Mouse (Mus musculus) MEL (cell line): Measurements from ENCODE around the gene Nisch. TPM values are rescaled to one million over a fixed set of nuclear protein-coding genes. Genes with fewer than 3 reads are reported as not detected.
A peak's percentile ranks its signal among the peaks of the same experiment; 100 is the strongest.

Experiments used
- DNase-seq: peaks from one replicate; pipeline ENCODE4 v3.0.0; 2011; ENCODE audit warnings: low read depth, low spot score
- H3K27ac ChIP-seq: 2 replicates; pipeline ENCODE4 v1.5.1; 2012; ENCODE audit warnings: low read depth, mild to moderate bottlenecking, control low read depth, low read length, moderate library complexity; ENCODE audit not compliant: control insufficient read depth
- H3K27me3 ChIP-seq, 2 experiments: fragments of 150-350 bp in 1 of 2; sonication (generic) in 1 of 2; 2 replicates each; pipeline ENCODE4 v1.6.1; 2012; ENCODE audit warnings: low read length in 2 of 2, mild to moderate bottlenecking in 2 of 2, improper control_type of control experiment in 1 of 2, moderate library complexity in 1 of 2; ENCODE audit not compliant: insufficient read depth in 2 of 2, control insufficient read depth in 1 of 2
- H3K36me3 ChIP-seq, 2 experiments: 2 replicates each; pipeline ENCODE4 v1.6.1; 2012 to 2014; ENCODE audit warnings: low read length in 2 of 2, improper control_type of control experiment in 1 of 2, inconsistent platforms in 1 of 2, mild to moderate bottlenecking in 1 of 2; ENCODE audit not compliant: insufficient read depth in 2 of 2, control insufficient read depth in 1 of 2
- H3K4me1 ChIP-seq, 2 experiments: fragments of 150-350 bp in 1 of 2; sonication (generic) in 1 of 2; 2 replicates each; pipeline ENCODE4 v1.6.1; 2012; ENCODE audit warnings: low read length in 2 of 2, improper control_type of control experiment in 1 of 2, mild to moderate bottlenecking in 1 of 2; ENCODE audit not compliant: insufficient read depth in 2 of 2, control insufficient read depth in 1 of 2
- H3K4me3 ChIP-seq, 2 experiments: fragments of 150-350 bp in 1 of 2; sonication (generic) in 1 of 2; 2 replicates each; pipeline ENCODE4 v1.5.1; 2012; ENCODE audit warnings: low read depth in 2 of 2, low read length in 2 of 2, mild to moderate bottlenecking in 2 of 2, moderate library complexity in 2 of 2, control low read depth in 1 of 2, improper control_type of control experiment in 1 of 2; ENCODE audit not compliant: control insufficient read depth in 1 of 2, insufficient read depth in 1 of 2
- H3K79me2 ChIP-seq: 2 replicates; pipeline ENCODE4 v1.6.1; 2012; ENCODE audit warnings: mild to moderate bottlenecking, low read length, moderate library complexity; ENCODE audit not compliant: control insufficient read depth, poor library complexity, insufficient read depth
- H3K9ac ChIP-seq: 2 replicates; pipeline ENCODE4 v1.6.1; 2012; ENCODE audit warnings: low read depth, mild to moderate bottlenecking, control low read depth, low read length, moderate library complexity; ENCODE audit not compliant: control insufficient read depth, poor library complexity, severe bottlenecking
- H3K9me3 ChIP-seq: fragments of 150-350 bp; sonication (generic); replicated peaks from 2 replicates; pipeline ENCODE4 v1.6.1; 2012; ENCODE audit warnings: mild to moderate bottlenecking, low read length, improper control_type of control experiment, moderate library complexity; ENCODE audit not compliant: insufficient read depth
- ELF1 ChIP-seq: IDR thresholded peaks from 2 replicates; pipeline ENCODE4 v1.6.1; 2014; ENCODE audit warnings: low read depth, mild to moderate bottlenecking, inconsistent platforms, low read length, improper control_type of control experiment, moderate library complexity
- GATA1 ChIP-seq: IDR thresholded peaks from 2 replicates; pipeline ENCODE4 v1.6.1; 2011; ENCODE audit warnings: low read depth, low read length, improper control_type of control experiment
- NRF1 ChIP-seq: IDR thresholded peaks from 2 replicates; pipeline ENCODE4 v1.6.1; 2014; ENCODE audit warnings: low read depth, mild to moderate bottlenecking, inconsistent platforms, low read length, improper control_type of control experiment, moderate library complexity; ENCODE audit not compliant: poor library complexity, insufficient read depth, severe bottlenecking
- POLR2AphosphoS2 ChIP-seq: IDR thresholded peaks from 2 replicates; pipeline ENCODE4 v1.6.1; 2011; ENCODE audit warnings: low read length, improper control_type of control experiment
- polyA plus RNA-seq, 2 experiments: library from polyadenylated mRNA; stranded (reverse) in 1 of 2; unstranded in 1 of 2; fragments of >175 nt in 1 of 2; fragments of >200 nt in 1 of 2; gene quantifications; 2 replicates each; pipeline versions ENCODE4 v1.2.1 to v1.2.4; 2012; ENCODE audit warnings: low replicate concordance in 2 of 2, low read depth in 1 of 2; ENCODE audit not compliant: insufficient read length in 2 of 2, insufficient read depth in 1 of 2, missing spikeins in 1 of 2
- total RNA-seq: library from RNA; depleted of rRNA; stranded (reverse); fragments of 300-350 nt; gene quantifications from 2 replicates; pipeline ENCODE4 v1.2.3, GENCODE M21; 2012; rRNA removed

The Nisch gene
- total and polyA plus RNA-seq, 3 experiments: 53.0 to 154 TPM; not detected in 1

- H3K9ac ChIP-seq: no peak overlapping the region
- no peaks in the 10 kb centered on the region for H3K9me3 ChIP-seq
- H3K36me3 ChIP-seq: peaks cover 6% of the 10 kb centered on the region in 2 experiments
- TF ChIP-seq NRF1: no peak
- 0 out of 2 replicates have a peak, but pooled peaks have one; percentile 3 for TF ChIP-seq GATA1
- TF ChIP-seq ELF1: no peak
- TF ChIP-seq POLR2AphosphoS2: no peak
- DNase-seq: peak; percentile 64
- peaks cover 19% of the 10 kb centered on the region for H3K79me2 ChIP-seq
- peaks cover 3 to 27% of the 10 kb centered on the region in 2 experiments for H3K4me1 ChIP-seq
- no peaks in the 10 kb centered on the region for H3K27me3 ChIP-seq
- H3K4me3 ChIP-seq: no peak overlapping the region
- H3K27ac ChIP-seq: no peak overlapping the region
These were observed 91.4 kb downstream of the Nisch start for GRCm38 (mm10) chr14:31125106-31126075.

Other genes starting within 250 kb of the Nisch start
- gene Glt8d1, start 215.5 kb downstream of the Nisch start, total RNA-seq: 14.7 and 15.6 TPM in 2 replicates
- 10 to 100 TPM in 1 of 2 experiments, not detected in 1; 19.2 TPM for gene Glt8d1, start 215.5 kb downstream of the Nisch start, polyA plus RNA-seq
- 165 and 208 TPM in 2 replicates for gene Spcs1, start 215.3 kb downstream of the Nisch start, total RNA-seq
- gene Spcs1, start 215.3 kb downstream of the Nisch start, polyA plus RNA-seq: 100 to 1,000 TPM; 188 to 419 TPM
- gene Pbrm1, start 197.8 kb downstream of the Nisch start, total RNA-seq: 28.7 and 31.1 TPM in 2 replicates
- 10 to 100 TPM; 32.4 to 62.0 TPM for gene Pbrm1, start 197.8 kb downstream of the Nisch start, polyA plus RNA-seq
- gene Gnl3, start 197.8 kb downstream of the Nisch start, total RNA-seq: 217 and 257 TPM in 2 replicates
- gene Gnl3, start 197.8 kb downstream of the Nisch start, polyA plus RNA-seq: 100 to 1,000 TPM; 151 to 332 TPM
- 78.8 and 122 TPM in 2 replicates for gene Smim4, start 88.0 kb downstream of the Nisch start, total RNA-seq
- gene Smim4, start 88.0 kb downstream of the Nisch start, polyA plus RNA-seq: 10 to 100 TPM in 1 of 2 experiments, not detected in 1; 87.8 TPM
- gene Nt5dc2, start 85.9 kb downstream of the Nisch start, total RNA-seq: 168 and 172 TPM in 2 replicates
- gene Nt5dc2, start 85.9 kb downstream of the Nisch start, polyA plus RNA-seq: 100 to 1,000 TPM; 291 to 349 TPM
- 0.15 TPM in 1 of 2 replicates, not detected in the other for gene Stab1, start 48.3 kb downstream of the Nisch start, total RNA-seq
- under 1 TPM in 1 of 2 experiments, not detected in 1; 0.40 TPM for gene Stab1, start 48.3 kb downstream of the Nisch start, polyA plus RNA-seq
- gene Tnnc1, start 8.6 kb downstream of the Nisch start, total RNA-seq: not detected in 2 replicates
- under 1 TPM in 1 of 2 experiments, not detected in 1; 0.19 TPM for gene Tnnc1, start 8.6 kb downstream of the Nisch start, polyA plus RNA-seq
- gene Sema3g, start 914 bp upstream of the Nisch start, total RNA-seq: 0.03 and 0.04 TPM in 2 replicates
- under 1 TPM in 1 of 2 experiments, not detected in 1; 0.25 TPM for gene Sema3g, start 914 bp upstream of the Nisch start, polyA plus RNA-seq
- 6.0 and 6.7 TPM in 2 replicates for gene Phf7, start 34.4 kb upstream of the Nisch start, total RNA-seq
- 1 to 10 TPM in 1 of 2 experiments, not detected in 1; 7.6 TPM for gene Phf7, start 34.4 kb upstream of the Nisch start, polyA plus RNA-seq
- 70.1 and 85.4 TPM in 2 replicates for gene Bap1, start 34.5 kb upstream of the Nisch start, total RNA-seq
- 100 to 1,000 TPM; 112 to 177 TPM for gene Bap1, start 34.5 kb upstream of the Nisch start, polyA plus RNA-seq
- gene Dnah1, start 107.0 kb upstream of the Nisch start, total RNA-seq: 0.03 and 0.04 TPM in 2 replicates
- under 1 TPM in 1 of 2 experiments, not detected in 1; 0.11 TPM for gene Dnah1, start 107.0 kb upstream of the Nisch start, polyA plus RNA-seq
- gene Capn7, start 119.7 kb upstream of the Nisch start, total RNA-seq: 23.2 and 24.9 TPM in 2 replicates
- 10 to 100 TPM; 30.0 to 83.7 TPM for gene Capn7, start 119.7 kb upstream of the Nisch start, polyA plus RNA-seq
- gene Sh3bp5, start 219.1 kb upstream of the Nisch start, total RNA-seq: 0.19 and 0.36 TPM in 2 replicates
- 1 to 10 TPM in 1 of 2 experiments, not detected in 1; 1.0 TPM for gene Sh3bp5, start 219.1 kb upstream of the Nisch start, polyA plus RNA-seq